Mouse (Mus musculus) lung, postnatal 0 days (tissue): ENCODE measurements around the gene Tmem8b. TPM values are rescaled to one million over a fixed set of nuclear protein-coding genes. Genes with fewer than 3 reads are reported as not detected.
A peak's percentile ranks its signal among the peaks of the same experiment; 100 is the strongest.

Experiments
- ATAC-seq: fragments of 200-750 bp; cut with Nextera tagmentation; 2 replicates; pipeline ENCODE4 v1.8.0; 2017; ENCODE audit warnings: moderate library complexity
- DNase-seq: peaks from one replicate; pipeline ENCODE4 v3.0.0-alpha.2; 2016; ENCODE audit warnings: low spot score
- H3K27ac ChIP-seq: fragments of 300-500 bp; sonication (generic); 2 replicates; pipeline ENCODE4 v1.5.1; 2014; ENCODE audit warnings: antibody characterized with exemption, mild to moderate bottlenecking, low read length, mixed read lengths
- H3K27me3 ChIP-seq: fragments of 300-500 bp; sonication (generic); replicated peaks from 2 replicates; pipeline ENCODE4 v1.6.1; 2014; ENCODE audit warnings: low read length, mixed read lengths; ENCODE audit not compliant: insufficient read depth
- H3K36me3 ChIP-seq: fragments of 300-500 bp; sonication (generic); 2 replicates; pipeline ENCODE4 v1.6.1; 2014; ENCODE audit warnings: low read length, mixed read lengths; ENCODE audit not compliant: insufficient read depth
- H3K4me1 ChIP-seq: fragments of 300-500 bp; sonication (generic); 2 replicates; pipeline ENCODE4 v1.6.1; 2014; ENCODE audit warnings: antibody characterized with exemption, low read depth, low read length, mixed read lengths; ENCODE audit not compliant: insufficient read depth
- H3K4me2 ChIP-seq: fragments of 300-500 bp; sonication (generic); replicated peaks from 2 replicates; pipeline ENCODE4 v1.6.1; 2014; ENCODE audit warnings: low read depth, mild to moderate bottlenecking, low read length, moderate library complexity, mixed read lengths
- H3K4me3 ChIP-seq: fragments of 300-500 bp; sonication (generic); 2 replicates; pipeline ENCODE4 v1.5.1; 2014; ENCODE audit warnings: low read depth, low read length
- H3K9ac ChIP-seq: fragments of 300-500 bp; sonication (generic); replicated peaks from 2 replicates; pipeline ENCODE4 v1.6.1; 2014; ENCODE audit warnings: low read depth, mild to moderate bottlenecking
- H3K9me3 ChIP-seq: fragments of 300-500 bp; sonication (generic); 2 replicates; pipeline ENCODE4 v1.6.1; 2016; ENCODE audit warnings: low read length, mixed read lengths
- CTCF ChIP-seq: IDR thresholded peaks from 2 replicates; pipeline ENCODE4 v1.5.1; 2016; ENCODE audit warnings: antibody characterized with exemption, mild to moderate bottlenecking
- EP300 ChIP-seq: IDR thresholded peaks from 2 replicates; pipeline ENCODE4 v1.6.1; 2016; ENCODE audit warnings: antibody characterized with exemption, mild to moderate bottlenecking, control low read depth
- WGBS: fragments of 180-500 bp; shearing (Covaris S2); extraction: QIAGEN DNeasy Blood & Tissue Kit; methylation state at CpG from one replicate; pipeline ENCODE4 v1.1.7; 2014; 5-methylcytosine and 5-hydroxymethylcytosine counted together
- polyA plus RNA-seq: library from polyadenylated mRNA; unstranded; fragments of >200 nt; fragmentation: Nextera tagmentation; extraction: Ambion mirVana; gene quantifications from 2 replicates; pipeline ENCODE4 v1.2.1, GENCODE M21; 2015

Gene Tmem8b
- polyA plus RNA-seq, 1 experiment from 2014 or later, result 2.5 TPM

- Histone ChIP-seq H3K9me3 (no peaks in the 10 kb centered on the region), H3K36me3 (no peaks in the 10 kb centered on the region), H3K9ac (no peak overlapping the region), H3K4me3 (no peak overlapping the region), H3K27me3 (no peaks in the 10 kb centered on the region), H3K4me2 (no peak overlapping the region), H3K4me1 (no peaks in the 10 kb centered on the region), H3K27ac (no peak overlapping the region)
- WGBS, result 51% methylated on average over 13 of the region's 16 CpGs
- ATAC-seq (0 out of 2 replicates have a peak, but pooled peaks have one; percentile 15), DNase-seq (no peak)
- TF ChIP-seq CTCF, result no peak
- TF ChIP-seq EP300, result no peak
Observed at GRCm38 (mm10) chr4:43720491-43721228, 51.9 kb downstream of the Tmem8b start.

DNA sequence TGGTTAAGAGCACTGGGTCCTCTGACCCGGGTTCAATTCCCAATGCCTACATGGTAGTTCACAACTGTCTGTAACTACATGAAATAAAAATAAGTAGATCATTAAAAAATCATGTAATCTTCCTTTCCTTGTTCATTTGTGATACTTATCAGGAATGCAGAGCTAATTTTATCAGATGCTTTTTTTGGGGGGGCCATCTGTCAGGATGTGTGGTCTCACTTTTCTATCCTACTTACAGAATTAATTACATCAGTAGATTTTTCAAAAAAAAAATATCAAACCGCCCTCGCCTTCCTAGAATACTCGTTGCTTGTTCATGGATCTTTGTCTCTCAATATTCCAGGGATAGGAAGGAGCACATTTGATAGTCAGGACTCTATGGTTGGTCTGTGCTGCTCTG, 53.4 kb downstream of the Tmem8b start:
- Histone ChIP-seq H3K9ac (no peak overlapping the region), H3K9me3 (no peaks in the 10 kb centered on the region), H3K4me3 (no peak overlapping the region), H3K27me3 (no peaks in the 10 kb centered on the region), H3K27ac (no peak overlapping the region), H3K4me2 (no peak overlapping the region), H3K36me3 (no peaks in the 10 kb centered on the region), H3K4me1 (no peaks in the 10 kb centered on the region)
- 82% methylated on average over 4 of the region's 4 CpGs for WGBS
- TF ChIP-seq EP300 (no peak), CTCF (no peak)
- ATAC-seq (no peak), DNase-seq (no peak)

- Histone ChIP-seq H3K4me1 (peaks cover 21% of the 10 kb centered on the region; the same call in 1 of the 2 replicates), H3K36me3 (no peaks in the 10 kb centered on the region), H3K27me3 (no peaks in the 10 kb centered on the region), H3K4me3 (no peak overlapping the region), H3K9ac (no peak overlapping the region), H3K4me2 (no peak overlapping the region), H3K27ac (no peak overlapping the region), H3K9me3 (no peaks in the 10 kb centered on the region)
- no peak for ATAC-seq
- WGBS, result 14% methylated on average over 1 of the region's 1 CpGs
- DNase-seq, result peak; percentile 79
- TF ChIP-seq CTCF (peak; percentile 88), EP300 (no peak)
Observed at GRCm38 (mm10) chr4:43724764-43725163, 56.0 kb downstream of the Tmem8b start.

- TF ChIP-seq EP300, result no peak
- no peak for TF ChIP-seq CTCF
- no peak overlapping the region for H3K4me3 ChIP-seq
- H3K9me3 ChIP-seq, result no peaks in the 10 kb centered on the region
- peak overlapping the region; percentile 97 for H3K27ac ChIP-seq
- H3K4me2 ChIP-seq, result no peak overlapping the region
- ATAC-seq (peak; percentile 0), DNase-seq (no peak)
- no peak overlapping the region for H3K9ac ChIP-seq
- H3K36me3 ChIP-seq, result no peaks in the 10 kb centered on the region
- no peaks in the 10 kb centered on the region for H3K27me3 ChIP-seq
- 44% methylated on average over 12 of the region's 12 CpGs for WGBS
- H3K4me1 ChIP-seq, result peaks cover 28% of the 10 kb centered on the region; the same call in 1 of the 2 replicates
Observed at GRCm38 (mm10) chr4:43726228-43726993, 57.6 kb downstream of the Tmem8b start.

DNA sequence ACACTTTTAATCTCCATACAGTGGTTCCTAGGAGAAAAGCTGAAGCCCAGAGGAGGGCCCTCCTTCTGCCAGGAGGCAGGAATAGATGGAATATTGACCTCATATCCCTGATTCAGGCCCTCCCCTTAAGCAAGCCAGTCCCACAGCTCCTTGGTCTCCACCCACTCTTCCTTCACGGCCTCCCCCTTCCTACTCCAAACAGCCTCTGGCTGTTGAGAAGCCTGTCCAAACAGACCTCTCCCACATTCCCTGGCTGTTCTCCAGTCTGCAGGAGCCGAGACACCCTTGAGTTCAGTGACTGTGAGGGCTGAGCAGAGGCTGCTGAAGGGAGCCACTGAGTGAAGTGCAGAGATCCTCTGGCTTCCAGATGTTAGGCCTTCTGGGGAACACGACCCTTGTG, 58.2 kb downstream of the Tmem8b start, which contains the start of gene Hrct1:
Gene Hrct1 (plus strand): TSS at position 194 of the 400 bp plus-strand sequence.
- H3K27ac ChIP-seq, result peak within 1 kb of the TSS; percentile 97

More for the DNA sequence above, 58.2 kb downstream of the Tmem8b start, which contains the start of gene Hrct1:
- no peaks in the 10 kb centered on the region for H3K27me3 ChIP-seq
- no peaks in the 10 kb centered on the region for H3K36me3 ChIP-seq
- ATAC-seq (peak; percentile 73), DNase-seq (peak; percentile 98)
- H3K9ac ChIP-seq, result no peak within 1 kb of the TSS; the same call in 1 of the 2 replicates
- H3K9me3 ChIP-seq, result no peaks in the 10 kb centered on the region
- peaks cover 29% of the 10 kb centered on the region; the same call in 1 of the 2 replicates for H3K4me1 ChIP-seq
- 6% methylated on average over 3 of the region's 3 CpGs for WGBS
- TF ChIP-seq EP300, result peak; percentile 92
- no peak for TF ChIP-seq CTCF
- H3K4me3 ChIP-seq, result no peak within 1 kb of the TSS
- 0 out of 2 replicates have a peak within 1 kb of the TSS, but pooled peaks have one; percentile 8 for H3K4me2 ChIP-seq
